13 mouse cellular contexts compared by ENCODE assay signal in genomic region chr16:77322338-77322737, GRCm38 (mm10).
DNase-seq lines count a peak whose midpoint lies in the region; ATAC-seq and TF ChIP-seq lines count a peak whose summit lies in the region.
"Had no signal": no experiment of that assay in that cellular context is flagged by ENCODE, and none has a peak within 500 bp of the region (broad histone marks: within the 10 kb centered on the region; RNA-seq: fewer than 3 reads in every experiment).

No protein-coding gene starts in this region.

- no peaks in the 10 kb centered on the region for H3K27me3 ChIP-seq in heart, adult 2 months (ENCODE audit: control insufficient read depth, insufficient read depth, low read length)
- H3K27me3 ChIP-seq in limb, embryonic 14.5 days (ENCODE audit: control insufficient read depth, insufficient read depth, low read length) = no peaks in the 10 kb centered on the region
- H3K27me3 ChIP-seq: embryonic facial prominence, embryonic 15.5 days; megakaryocyte, embryonic 14.5 days had no signal

- DNase-seq in heart, postnatal 4 days = peak; percentile 8
- no peak for DNase-seq in heart, adult 2 months
- peak; percentile 35 to 44 for DNase-seq in adrenal gland, postnatal 36 days
- peak; percentile 11 to 23 for DNase-seq in cerebellum, postnatal 36 days
- DNase-seq in limb, embryonic 14.5 days (ENCODE audit: low spot score) = no peak
- DNase-seq in thymus, postnatal 14 days = no peak
- no peak for DNase-seq in layer of hippocampus, postnatal 10 days (ENCODE audit: low spot score in 2 of 2)
- DNase-seq in frontal cortex, adult 2 months (ENCODE audit: extremely low spot score in 1 of 2, low spot score in 1 of 2) = no peak
- DNase-seq: gastrocnemius, postnatal 10 days; right cerebral cortex, adult 18-20 months; thymus, postnatal 25 days had no signal

- no peaks in the 10 kb centered on the region for H3K79me2 ChIP-seq in heart, adult 2 months (replicated peaks; ENCODE audit: control insufficient read depth, insufficient read depth, low read length)

- no peak for TF ChIP-seq POLR2A in heart, adult 2 months (IDR thresholded peaks at IDR 0.05; ENCODE audit: insufficient read depth, low read depth, low read length)
- no peak for TF ChIP-seq POLR2A in limb, embryonic 14.5 days (IDR thresholded peaks at IDR 0.05; ENCODE audit: borderline replicate concordance, extremely low read depth, insufficient read depth, insufficient read length)

- H3K9ac ChIP-seq in heart, adult 2 months (ENCODE audit: low read depth, low read length) = no peak overlapping the region
- H3K9ac ChIP-seq in limb, embryonic 14.5 days (ENCODE audit: low read depth, low read length, severe bottlenecking) = no peak overlapping the region
- H3K9ac ChIP-seq: embryonic facial prominence, embryonic 15.5 days had no signal

- TF ChIP-seq CTCF in heart, adult 2 months (IDR thresholded peaks at IDR 0.05) = no peak

- no peak overlapping the region for H3K4me2 ChIP-seq in limb, embryonic 14.5 days (replicated peaks; ENCODE audit: low read depth, low read length, severe bottlenecking)
- H3K4me2 ChIP-seq: embryonic facial prominence, embryonic 15.5 days had no signal

- H3K36me3 ChIP-seq in heart, adult 2 months (ENCODE audit: control insufficient read depth, insufficient read depth, low read length) = no peaks in the 10 kb centered on the region
- H3K36me3 ChIP-seq in limb, embryonic 14.5 days (ENCODE audit: control insufficient read depth, insufficient read depth, low read length) = no peaks in the 10 kb centered on the region
- H3K36me3 ChIP-seq: embryonic facial prominence, embryonic 15.5 days had no signal

- H3K9me3 ChIP-seq in limb, embryonic 14.5 days (ENCODE audit: control insufficient read depth, low read length) = no peaks in the 10 kb centered on the region
- H3K9me3 ChIP-seq: embryonic facial prominence, embryonic 15.5 days; megakaryocyte, embryonic 14.5 days had no signal

- TF ChIP-seq EP300 in heart, adult 2 months (IDR thresholded peaks at IDR 0.05; ENCODE audit: insufficient read depth, low read depth, low read length) = no peak

- intact Hi-C loops in heart, adult 2 months (cut with DNase I) = no loop called here

- WGBS in heart, adult 2 months = 33% methylated on average over 5 of the region's 5 CpGs
- 22% methylated on average over 5 of the region's 5 CpGs for WGBS in limb, embryonic 14.5 days

- ATAC-seq in limb, embryonic 14.5 days (ENCODE audit: low FRiP score, low read depth) = peak; percentile 57

- H3K4me1 ChIP-seq in heart, adult 2 months (ENCODE audit: control insufficient read depth, insufficient read depth, low read length) = no peaks in the 10 kb centered on the region
- H3K4me1 ChIP-seq in limb, embryonic 14.5 days (ENCODE audit: control insufficient read depth, insufficient read depth, low read length) = no peaks in the 10 kb centered on the region
- H3K4me1 ChIP-seq: megakaryocyte, embryonic 14.5 days had no signal

- no peak overlapping the region for H3K27ac ChIP-seq in heart, adult 2 months
- H3K27ac ChIP-seq in limb, embryonic 14.5 days (replicated peaks; ENCODE audit: low read depth, low read length) = no peak overlapping the region
- H3K27ac ChIP-seq: embryonic facial prominence, embryonic 15.5 days had no signal

- H3K4me3 ChIP-seq in heart, adult 2 months = no peak overlapping the region
- H3K4me3 ChIP-seq in limb, embryonic 14.5 days (replicated peaks; ENCODE audit: low read length) = no peak overlapping the region
- H3K4me3 ChIP-seq: embryonic facial prominence, embryonic 15.5 days; megakaryocyte, embryonic 14.5 days had no signal

Comparison
In these comparisons a context has a peak if more than half of its experiments do, and no peak if none do; other contexts are left out.
1. DNase-seq: peak in heart, postnatal 4 days (single experiment), adrenal gland, postnatal 36 days (2 of 2) and cerebellum, postnatal 36 days (2 of 2); none in heart, adult 2 months (0 of 2), limb, embryonic 14.5 days (single experiment), thymus, postnatal 14 days (single experiment), layer of hippocampus, postnatal 10 days (0 of 2) and frontal cortex, adult 2 months (0 of 2).